Mouse (Mus musculus) small intestine, adult 2 months (tissue): ENCODE results near the gene Gpkow. TPM values are rescaled to one million over a fixed set of nuclear protein-coding genes. Genes with fewer than 3 reads are reported as not detected.
A peak's percentile ranks its signal among the peaks of the same experiment; 100 is the strongest.

ENCODE experiments used
- H3K27ac ChIP-seq: fragments of 200-500 bp; 2 replicates; pipeline ENCODE4 v1.5.1; 2012; ENCODE audit warnings: low read depth, low read length, control low read depth, inconsistent platforms; ENCODE audit not compliant: insufficient read depth
- H3K27me3 ChIP-seq: fragments of 200-500 bp; 2 replicates; pipeline ENCODE4 v1.6.1; 2012; ENCODE audit warnings: mild to moderate bottlenecking, moderate library complexity, low read length, inconsistent platforms; ENCODE audit not compliant: control insufficient read depth, insufficient read depth
- H3K36me3 ChIP-seq: fragments of 200-500 bp; 2 replicates; pipeline ENCODE4 v1.6.1; 2012; ENCODE audit warnings: mild to moderate bottlenecking, low read length, control low read depth, inconsistent platforms; ENCODE audit not compliant: control insufficient read depth, insufficient read depth
- H3K4me1 ChIP-seq: fragments of 200-500 bp; 2 replicates; pipeline ENCODE4 v1.6.1; 2012; ENCODE audit warnings: low read length, inconsistent platforms, mixed read lengths; ENCODE audit not compliant: control insufficient read depth, insufficient read depth, insufficient read length
- H3K4me3 ChIP-seq: fragments of 200-500 bp; 2 replicates; pipeline ENCODE4 v1.5.1; 2012; ENCODE audit warnings: low read depth, mild to moderate bottlenecking, control low read depth, inconsistent platforms, low read length, moderate library complexity
- CTCF ChIP-seq: fragments of 200-500 bp; IDR thresholded peaks from 2 replicates; pipeline ENCODE4 v1.5.1; 2012; ENCODE audit warnings: low read depth, mild to moderate bottlenecking, control low read depth, inconsistent platforms, low read length, moderate library complexity, mixed read lengths; ENCODE audit not compliant: insufficient replicate concordance, insufficient read length; ENCODE audit errors: extremely low read depth
- POLR2A ChIP-seq: fragments of 200-500 bp; IDR thresholded peaks from 2 replicates; pipeline ENCODE4 v1.6.1; 2012; ENCODE audit warnings: low read depth, mild to moderate bottlenecking, control low read depth, inconsistent platforms, low read length, moderate library complexity
- WGBS: fragments of 180-500 bp; shearing (Covaris S2); methylation state at CpG from one replicate; pipeline ENCODE4 v1.1.7; 2018; 5-methylcytosine and 5-hydroxymethylcytosine counted together
- polyA plus RNA-seq: library from polyadenylated mRNA; depleted of rRNA; stranded (reverse); fragments of >200 nt; gene quantifications from 2 replicates; pipeline ENCODE4 v1.2.3, GENCODE M21; 2012

Gpkow gene
- polyA plus RNA-seq, 1 experiment, result 3.6 TPM

- H3K27me3 ChIP-seq, result no peaks in the 10 kb centered on the region
- peak within 1 kb of the TSS; percentile 94 for H3K27ac ChIP-seq
- no peak for TF ChIP-seq CTCF
- 0 out of 2 replicates have a peak, but pooled peaks have one; percentile 27 for TF ChIP-seq POLR2A
- WGBS, result 18% methylated on average over 22 of the region's 22 CpGs
- H3K4me3 ChIP-seq, result peak within 1 kb of the TSS; percentile 96
- no peaks in the 10 kb centered on the region for H3K4me1 ChIP-seq
- H3K36me3 ChIP-seq, result peaks cover 5% of the 10 kb centered on the region
Observed at GRCm38 (mm10) chrX:7721514-7722281, 24.8 kb downstream of the Gpkow start, which contains the start of gene Gm45208. Gene Gm45208 (plus strand): TSS chrX:7722245.

GRCm38 (mm10) chrX:7722282-7722611 lies 25.3 kb downstream of the Gpkow start:
- Histone ChIP-seq H3K27ac (no peak overlapping the region; the same call in 1 of the 2 replicates), H3K4me1 (no peaks in the 10 kb centered on the region), H3K4me3 (peak overlapping the region; percentile 96), H3K36me3 (peaks cover 5% of the 10 kb centered on the region), H3K27me3 (no peaks in the 10 kb centered on the region)
- 16% methylated on average over 11 of the region's 11 CpGs for WGBS
- TF ChIP-seq CTCF (no peak), POLR2A (no peak; the same call in 1 of the 2 replicates)

GRCm38 (mm10) chrX:7722691-7723090 lies 25.8 kb downstream of the Gpkow start:
- TF ChIP-seq CTCF (no peak), POLR2A (no peak)
- no peaks in the 10 kb centered on the region for H3K27me3 ChIP-seq
- H3K27ac ChIP-seq, result no peak overlapping the region
- peaks cover 5% of the 10 kb centered on the region for H3K36me3 ChIP-seq
- no peaks in the 10 kb centered on the region for H3K4me1 ChIP-seq
- 9% methylated on average over 4 of the region's 4 CpGs for WGBS
- H3K4me3 ChIP-seq, result peak overlapping the region; percentile 96; the same call in 1 of the 2 replicates

- Histone ChIP-seq H3K27me3 (no peaks in the 10 kb centered on the region), H3K27ac (no peak overlapping the region), H3K4me1 (no peaks in the 10 kb centered on the region; the same call in 1 of the 2 replicates), H3K36me3 (peaks cover 5% of the 10 kb centered on the region), H3K4me3 (no peak overlapping the region)
- TF ChIP-seq CTCF, result no peak
- no peak for TF ChIP-seq POLR2A
- 88% methylated on average over 7 of the region's 7 CpGs for WGBS
Observed at GRCm38 (mm10) chrX:7724135-7724534, 27.2 kb downstream of the Gpkow start.

- Histone ChIP-seq H3K27ac (no peak overlapping the region), H3K4me1 (no peaks in the 10 kb centered on the region; the same call in 1 of the 2 replicates), H3K36me3 (peaks cover 5% of the 10 kb centered on the region), H3K27me3 (no peaks in the 10 kb centered on the region), H3K4me3 (no peak overlapping the region)
- 90% methylated on average over 12 of the region's 12 CpGs for WGBS
- TF ChIP-seq CTCF (no peak), POLR2A (no peak)
Observed at GRCm38 (mm10) chrX:7725841-7726240, 28.9 kb downstream of the Gpkow start.

- Histone ChIP-seq H3K36me3 (peaks cover 5% of the 10 kb centered on the region), H3K27ac (no peak overlapping the region), H3K27me3 (no peaks in the 10 kb centered on the region), H3K4me3 (no peak overlapping the region), H3K4me1 (no peaks in the 10 kb centered on the region; the same call in 1 of the 2 replicates)
- TF ChIP-seq POLR2A (no peak), CTCF (no peak)
- WGBS, result 90% methylated on average over 13 of the region's 13 CpGs
Observed at GRCm38 (mm10) chrX:7727176-7727575, 30.2 kb downstream of the Gpkow start.

GRCm38 (mm10) chrX:7728215-7728921 lies 31.4 kb downstream of the Gpkow start, which contains the start of gene Praf2:
Gene Praf2 (plus strand): TSS chrX:7728439.
- H3K4me3 ChIP-seq, result peak within 1 kb of the TSS; percentile 79
- peak within 1 kb of the TSS; percentile 84 for H3K27ac ChIP-seq
- peaks cover 7% of the 10 kb centered on the region for H3K36me3 ChIP-seq
- no peaks in the 10 kb centered on the region; the same call in 1 of the 2 replicates for H3K4me1 ChIP-seq
- no peaks in the 10 kb centered on the region for H3K27me3 ChIP-seq
- TF ChIP-seq POLR2A, result no peak
- TF ChIP-seq CTCF, result no peak
- 10% methylated on average over 42 of the region's 42 CpGs for WGBS
